ENCODE assay signal across 25 mouse cellular contexts in the genomic region with DNA sequence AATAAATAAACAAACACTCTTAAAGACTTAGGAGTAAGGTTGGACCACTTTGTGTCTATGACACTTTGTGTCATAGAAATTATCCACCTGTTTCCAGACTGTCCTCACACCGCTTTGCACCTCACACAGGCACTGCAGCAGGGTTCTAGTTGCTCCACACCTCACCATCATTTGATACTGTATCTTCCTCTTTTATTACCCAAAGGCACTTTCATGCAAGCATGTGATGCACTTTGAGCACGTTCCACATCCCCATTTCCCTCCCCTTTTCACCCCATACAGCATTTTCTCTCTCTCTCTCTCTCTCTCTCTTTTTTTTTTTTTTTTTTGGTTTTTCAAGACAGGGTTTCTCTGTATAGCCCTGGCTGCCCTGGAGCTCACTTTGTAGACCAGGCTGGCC.
"Had no signal": no experiment of that assay in that cellular context is flagged by ENCODE, and none has a peak within 500 bp of the region (broad histone marks: within the 10 kb centered on the region; RNA-seq: fewer than 3 reads in every experiment).

No protein-coding gene starts in this region.

- H3K27me3 ChIP-seq: heart, embryonic 13.5 days; heart, embryonic 15.5 days; hindbrain, embryonic 13.5 days; hindbrain, embryonic 15.5 days; intestine, embryonic 15.5 days; limb, embryonic 13.5 days; limb, embryonic 15.5 days; liver, embryonic 13.5 days had no signal

- H3K27ac ChIP-seq: gastrocnemius, adult 2 months; heart, adult 2 months; heart, embryonic 13.5 days; heart, embryonic 15.5 days; hindbrain, embryonic 13.5 days; hindbrain, embryonic 15.5 days; hindbrain, postnatal 0 days; intestine, embryonic 15.5 days; limb, embryonic 13.5 days; limb, embryonic 15.5 days; liver, embryonic 13.5 days had no signal

- H3K9me3 ChIP-seq: heart, embryonic 13.5 days; heart, embryonic 15.5 days; hindbrain, embryonic 13.5 days; hindbrain, embryonic 15.5 days; intestine, embryonic 15.5 days; limb, embryonic 13.5 days; limb, embryonic 15.5 days; liver, embryonic 13.5 days had no signal

- H3K4me3 ChIP-seq: gastrocnemius, adult 2 months; heart, adult 2 months; heart, embryonic 13.5 days; heart, embryonic 15.5 days; hindbrain, embryonic 13.5 days; hindbrain, embryonic 15.5 days; intestine, embryonic 15.5 days; limb, embryonic 13.5 days; limb, embryonic 15.5 days; liver, embryonic 13.5 days had no signal

- H3K36me3 ChIP-seq: heart, embryonic 13.5 days; heart, embryonic 15.5 days; hindbrain, embryonic 13.5 days; hindbrain, embryonic 15.5 days; intestine, embryonic 15.5 days; limb, embryonic 13.5 days; limb, embryonic 15.5 days; liver, embryonic 13.5 days had no signal

- H3K4me1 ChIP-seq: heart, embryonic 13.5 days; heart, embryonic 15.5 days; hindbrain, embryonic 13.5 days; hindbrain, embryonic 15.5 days; intestine, embryonic 15.5 days; limb, embryonic 13.5 days; limb, embryonic 15.5 days; liver, embryonic 13.5 days had no signal

- H3K4me2 ChIP-seq: heart, embryonic 11.5 days; heart, embryonic 13.5 days; heart, embryonic 15.5 days; hindbrain, embryonic 13.5 days; hindbrain, embryonic 15.5 days; intestine, embryonic 15.5 days; limb, embryonic 13.5 days; limb, embryonic 15.5 days; liver, embryonic 13.5 days had no signal

- ATAC-seq: hindbrain, postnatal 0 days; intestine, embryonic 15.5 days; intestine, postnatal 0 days had no signal

- DNase-seq: gastrocnemius, adult 2 months; gastrocnemius, postnatal 10 days; gastrocnemius, postnatal 25 days; heart, adult 11 months; heart, adult 2 months; heart, postnatal 14 days; heart, postnatal 36 days; kidney, adult 18-20 months; kidney, adult 8-10 months; kidney, postnatal 10 days; kidney, postnatal 25 days; layer of hippocampus, adult 9-11 months; layer of hippocampus, postnatal 36 days; left cerebral cortex, postnatal 4 days; liver, embryonic 13.5 days had no signal

- H3K9ac ChIP-seq: heart, embryonic 13.5 days; heart, embryonic 15.5 days; hindbrain, embryonic 13.5 days; hindbrain, embryonic 15.5 days; intestine, embryonic 15.5 days; limb, embryonic 13.5 days; limb, embryonic 15.5 days; liver, embryonic 13.5 days had no signal
